Mouse (Mus musculus) cerebellum, postnatal 4 days (tissue): Measurements from ENCODE around the gene Lrrc8d.
A peak's percentile ranks its signal among the peaks of the same experiment; 100 is the strongest.
"Not testable (repeated sequence)": the region's sequence is repeated elsewhere in the genome, so short reads cannot be mapped to it uniquely, and the experiment has no call there.

Experiments used
- DNase-seq, 2 experiments: peaks; one replicate each; pipeline ENCODE4 v3.0.0; 2022; ENCODE audit warnings: low spot score in 2 of 2, mixed read lengths in 1 of 2

The Lrrc8d gene

DNA sequence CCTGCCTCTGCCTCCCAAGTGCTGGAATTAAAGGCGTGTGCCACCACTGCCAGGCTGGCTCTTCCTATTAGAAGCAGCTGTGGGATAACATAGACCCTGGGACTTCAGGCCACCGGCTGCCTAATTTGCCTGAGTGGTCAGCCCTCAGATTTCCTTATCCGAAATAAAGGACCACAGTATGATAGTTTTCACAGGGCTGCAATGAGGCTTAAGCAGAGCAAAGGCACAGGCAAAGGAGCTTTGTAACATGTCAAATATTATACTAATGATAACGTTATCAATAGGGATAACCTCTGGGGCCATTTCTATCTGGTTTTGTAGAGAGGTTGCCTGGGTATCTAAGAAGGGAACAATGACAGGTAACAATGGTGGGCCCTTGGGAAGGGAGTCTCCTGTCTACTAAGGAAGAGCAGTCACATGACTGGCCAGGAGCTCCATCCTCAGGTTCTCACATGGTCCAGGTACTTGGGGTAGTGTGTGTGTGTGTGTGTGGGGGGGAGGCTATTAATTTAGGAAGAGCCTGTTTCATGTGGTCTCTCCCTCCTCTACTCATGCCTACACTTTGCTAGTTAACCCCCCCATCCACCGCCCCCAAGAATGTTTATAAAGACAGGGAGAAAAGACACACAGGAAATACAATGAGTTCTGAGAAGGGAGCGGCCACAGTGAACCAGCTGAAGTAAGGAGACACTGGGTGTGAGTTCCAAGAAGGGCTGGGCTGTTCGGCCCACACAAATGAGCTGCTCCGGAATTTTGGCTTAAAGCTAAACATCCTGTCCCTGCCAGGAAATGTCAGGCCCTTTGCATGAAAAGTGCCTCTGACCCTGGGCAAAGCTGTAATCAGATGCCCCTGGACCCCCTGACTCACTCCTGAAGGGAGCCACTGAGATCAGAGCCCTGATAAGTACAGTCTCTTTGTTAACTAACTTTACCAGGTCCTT is 159.3 kb downstream of the Lrrc8d start:
- no peak for DNase-seq

DNA sequence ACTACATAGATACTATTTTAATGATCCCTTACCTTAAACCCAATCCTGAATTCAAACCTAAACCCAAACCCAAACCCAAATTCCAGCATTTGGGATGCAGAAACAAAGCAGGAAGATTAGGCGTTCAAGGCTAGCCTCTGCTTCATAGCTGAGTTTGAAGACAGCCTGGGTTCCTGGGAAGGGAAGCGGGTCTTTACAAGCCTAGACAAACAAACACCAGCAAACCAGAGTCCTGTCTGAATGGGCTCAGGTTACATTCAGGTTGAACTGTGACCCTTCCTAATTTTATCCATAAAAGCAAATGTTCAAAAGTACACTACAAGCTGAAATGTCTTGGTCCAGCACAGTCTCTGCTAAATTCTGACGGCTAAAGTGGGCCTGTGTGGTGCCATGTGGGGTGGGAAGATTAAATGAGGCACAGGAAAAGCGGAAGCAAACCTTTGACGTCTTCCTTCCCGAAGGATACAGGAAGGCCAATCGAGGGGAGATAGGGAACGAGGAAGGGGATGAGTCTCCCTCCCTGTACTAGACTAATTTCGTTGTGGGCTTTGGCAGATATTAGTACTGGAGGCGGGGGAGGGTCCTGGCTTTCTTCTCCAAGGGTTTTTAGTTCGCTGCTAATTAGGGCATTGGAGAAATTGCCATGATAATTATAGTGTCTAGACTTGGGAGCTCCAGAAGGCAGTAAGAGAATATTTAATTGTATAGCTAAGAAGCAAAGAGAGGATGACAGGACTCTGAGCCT is 160.1 kb downstream of the Lrrc8d start:
- no peak for DNase-seq

DNA sequence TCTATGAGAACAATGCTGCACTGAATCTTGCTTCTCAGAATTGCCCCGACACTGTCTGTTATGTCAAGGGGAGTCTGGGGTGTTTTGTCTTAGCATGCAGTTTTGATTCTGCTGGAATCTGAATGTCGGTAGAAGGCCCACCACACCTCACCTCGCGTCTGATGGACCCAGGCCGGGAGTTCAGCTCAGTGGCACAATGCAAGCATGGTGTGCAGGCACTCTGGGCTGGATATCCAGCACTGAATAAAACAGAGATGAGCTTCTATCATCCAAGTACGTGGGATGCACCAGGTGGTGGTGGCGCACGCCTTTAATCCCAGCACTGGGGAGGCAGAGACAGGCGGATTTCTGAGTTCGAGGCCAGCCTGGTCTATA is 160.7 kb downstream of the Lrrc8d start:
- no peak for DNase-seq

DNA sequence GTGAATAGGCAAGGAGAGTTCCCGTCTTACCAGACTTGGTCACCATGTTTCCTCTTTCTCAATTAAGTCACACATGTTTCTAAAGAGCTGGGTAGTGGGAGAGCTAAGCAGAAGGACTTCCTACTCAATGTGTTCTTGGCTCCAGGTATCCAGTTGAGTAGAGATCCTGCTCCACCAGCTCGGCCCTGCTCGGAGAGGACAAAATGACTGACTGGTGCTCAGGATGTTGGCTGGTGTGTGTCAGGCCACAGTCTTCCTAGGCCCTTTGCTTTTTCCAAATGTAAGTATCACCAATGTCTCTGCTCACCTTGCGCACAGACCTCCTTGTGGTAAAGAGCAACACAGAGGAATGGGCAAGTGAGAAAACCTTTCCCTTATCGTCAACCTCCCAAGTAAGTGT is 161.8 kb downstream of the Lrrc8d start:
- no peak for DNase-seq

DNA sequence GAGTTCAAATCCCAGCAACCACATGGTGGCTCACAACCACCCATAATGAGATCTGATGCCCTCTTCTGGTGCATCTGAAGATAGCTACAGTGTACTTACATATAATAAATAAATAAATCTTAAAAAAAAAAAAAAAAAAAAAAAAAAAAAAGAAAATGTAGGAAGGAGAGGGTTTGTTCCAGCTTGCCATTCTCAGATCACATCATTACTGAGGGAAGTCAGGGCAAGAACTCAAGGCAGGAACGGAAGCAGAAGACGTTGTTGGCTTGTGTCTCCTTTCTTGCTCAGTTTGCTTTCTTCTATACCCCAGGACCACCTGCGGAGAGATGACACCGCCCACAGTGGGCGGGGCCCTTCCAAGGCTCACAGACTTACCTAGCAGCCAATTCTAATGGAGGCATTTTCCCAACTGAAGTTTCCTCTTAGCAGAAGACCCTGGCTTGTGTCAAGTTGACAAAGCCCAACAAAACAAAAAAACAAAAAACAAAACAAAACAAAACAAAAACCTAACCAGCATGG is 165.4 kb downstream of the Lrrc8d start:
- not testable (repeated sequence) for DNase-seq

DNA sequence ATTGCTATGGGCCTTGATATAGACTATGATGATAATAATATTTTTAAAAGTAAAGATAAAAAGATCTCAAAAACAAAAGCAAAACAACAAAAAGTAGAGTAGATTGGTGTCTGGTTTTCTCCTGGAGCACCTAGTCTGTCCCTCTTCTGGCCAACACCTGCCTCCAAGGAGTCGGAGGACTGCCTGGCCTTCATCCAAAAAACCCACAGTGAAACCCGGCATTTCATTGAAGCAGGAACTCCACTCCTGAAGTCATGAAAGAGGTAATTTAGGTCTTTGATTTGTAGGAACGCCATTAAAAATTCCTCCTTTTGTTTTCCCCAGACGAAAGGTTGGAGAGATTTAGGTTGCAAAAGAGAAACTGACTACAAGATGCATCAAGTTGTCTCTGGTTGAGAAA is 167.7 kb downstream of the Lrrc8d start:
- DNase-seq = no peak

DNA sequence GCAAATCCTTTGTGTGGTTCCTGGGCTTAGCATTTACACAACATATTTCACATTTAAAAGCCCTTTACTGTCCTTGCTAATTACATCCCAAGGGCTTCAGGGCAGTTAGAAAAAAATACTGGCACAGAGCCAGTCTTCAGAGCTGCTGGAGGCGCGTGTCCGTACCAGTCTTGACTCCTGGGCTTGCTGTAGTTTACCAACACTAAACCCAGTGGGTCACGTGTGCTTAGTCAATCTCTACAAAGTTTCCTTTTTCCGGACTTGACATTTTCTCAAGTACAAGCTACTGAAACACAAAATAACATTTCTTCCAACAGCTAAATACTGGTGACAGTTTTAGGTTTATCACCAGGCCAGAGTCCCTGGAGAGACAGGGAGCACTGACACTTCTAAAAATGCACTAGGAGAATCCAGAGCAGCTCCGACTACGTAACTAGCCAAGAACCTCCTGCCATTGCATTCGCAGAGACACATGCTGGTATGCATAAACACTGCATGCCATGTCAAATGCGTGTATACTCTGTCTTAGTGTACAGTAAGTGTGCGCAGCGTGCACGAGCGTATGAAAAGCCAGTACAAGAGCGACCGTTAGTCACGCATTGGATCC is 168.2 kb downstream of the Lrrc8d start:
- no peak for DNase-seq

DNA sequence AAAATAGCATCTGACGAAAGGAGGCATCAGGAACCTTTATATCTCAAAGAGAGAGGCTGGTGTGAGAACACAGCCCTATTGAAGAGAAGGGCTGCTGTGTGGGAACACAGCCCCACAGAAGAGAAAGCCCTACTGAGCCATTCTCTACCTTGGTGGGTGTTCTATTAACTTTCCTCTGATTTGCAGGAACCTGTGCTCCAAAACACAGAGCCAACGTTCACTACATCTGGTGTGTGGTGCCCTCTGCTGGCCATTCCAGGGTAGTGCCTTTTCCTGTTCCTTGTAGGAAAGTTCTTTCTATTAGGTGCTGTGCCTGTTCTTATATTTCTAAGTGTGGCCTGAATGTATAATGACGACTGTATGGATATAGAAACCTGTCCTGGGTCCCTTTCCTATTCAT is 168.8 kb downstream of the Lrrc8d start:
- peak; percentile 82 to 85 for DNase-seq

DNA sequence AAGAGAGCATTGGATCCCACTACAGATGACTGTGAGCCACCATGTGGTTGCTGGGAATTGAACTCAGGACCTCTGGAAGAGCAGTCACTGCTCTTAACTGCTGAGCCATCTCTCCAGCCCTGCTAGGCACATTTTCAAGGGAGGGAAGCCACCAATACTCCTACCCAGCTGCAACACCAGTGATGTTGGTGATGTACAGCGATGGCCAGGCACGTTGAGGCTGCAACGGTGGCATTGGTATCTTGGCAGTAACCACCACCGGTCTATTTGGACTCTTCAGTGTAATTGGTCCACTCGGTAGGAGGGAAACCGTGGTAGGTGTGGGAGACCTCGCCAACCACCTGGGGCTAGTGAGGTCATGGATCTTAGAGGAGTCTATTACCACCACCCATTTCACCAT is 170.0 kb downstream of the Lrrc8d start:
- DNase-seq = no peak

DNA sequence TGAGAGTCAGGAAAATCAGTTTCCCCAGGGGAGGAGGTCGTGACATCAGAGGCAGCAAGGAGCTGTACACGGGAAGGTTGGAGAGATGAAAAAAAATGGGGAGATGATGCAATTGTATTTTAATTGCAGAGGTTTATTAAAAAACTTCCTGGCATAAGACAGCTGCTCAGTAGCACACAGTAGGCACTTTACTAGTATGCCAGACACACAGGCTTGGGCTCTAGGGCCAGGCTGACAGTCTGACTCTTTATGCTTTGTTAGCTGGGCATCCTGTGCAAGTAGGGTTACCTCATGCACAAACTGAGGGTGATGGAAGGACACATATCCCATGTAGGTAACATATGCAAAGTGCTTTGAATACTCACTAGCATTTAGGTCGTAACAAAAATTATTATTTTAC is 171.4 kb downstream of the Lrrc8d start:
- DNase-seq = no peak

DNA sequence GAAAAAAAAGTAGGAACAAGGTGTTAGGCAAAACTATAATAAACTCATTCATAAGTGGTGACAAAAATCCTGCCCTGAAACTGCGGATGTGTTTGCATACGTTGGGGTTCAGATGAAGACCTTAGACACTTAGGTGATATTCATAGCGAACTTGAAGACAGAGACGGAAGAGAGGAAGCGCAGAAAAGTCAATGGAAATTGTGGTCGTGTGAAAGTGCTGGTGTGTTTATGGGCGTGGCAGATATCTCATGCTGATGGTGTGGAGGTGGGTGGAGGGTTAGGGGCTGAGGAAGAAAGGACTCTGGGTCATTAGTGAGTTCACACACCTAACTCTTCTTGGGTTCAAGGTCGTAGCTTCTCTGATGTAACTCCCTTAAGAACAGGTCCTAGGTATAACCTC is 172.4 kb downstream of the Lrrc8d start:
- DNase-seq = no peak

DNA sequence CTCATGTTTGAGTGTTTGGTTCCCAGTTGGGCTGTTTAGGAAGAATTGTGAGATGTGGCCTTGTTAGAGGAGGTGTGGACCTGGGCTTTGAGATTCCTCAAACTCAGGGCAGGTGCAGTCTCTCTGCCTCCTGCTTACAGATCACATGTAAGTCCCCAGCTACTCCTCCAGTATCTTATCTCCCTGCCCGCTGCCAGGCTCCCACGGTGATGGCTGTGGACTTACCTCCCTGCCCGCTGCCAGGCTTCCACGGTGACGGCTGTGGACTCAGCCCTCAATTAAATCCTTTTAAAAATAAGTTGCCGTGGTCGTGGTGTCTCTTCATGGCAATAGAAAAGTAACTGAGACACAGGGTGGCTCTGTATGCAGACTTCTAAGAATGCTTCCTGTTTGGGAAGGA is 173.1 kb downstream of the Lrrc8d start:
- no peak for DNase-seq

DNA sequence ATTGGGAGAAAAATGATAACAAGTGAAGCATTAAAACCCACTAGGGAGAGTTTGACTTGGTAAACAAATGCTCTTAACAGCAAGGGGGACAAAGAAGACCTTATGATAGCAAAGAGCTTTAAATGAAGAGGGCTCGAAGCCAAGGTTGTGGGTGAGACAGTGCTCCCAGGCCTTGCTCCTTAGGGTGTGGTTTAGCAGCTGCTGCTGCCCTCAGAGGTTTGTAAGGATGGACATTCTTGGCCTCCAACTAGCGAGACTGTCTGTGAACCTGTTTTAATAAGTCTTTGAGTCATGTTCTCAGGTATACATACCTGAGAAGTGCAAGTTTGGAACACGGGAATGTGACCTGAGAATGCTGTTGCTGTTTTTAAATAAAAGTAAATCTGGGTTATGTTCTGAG is 174.0 kb downstream of the Lrrc8d start:
- no peak for DNase-seq

DNA sequence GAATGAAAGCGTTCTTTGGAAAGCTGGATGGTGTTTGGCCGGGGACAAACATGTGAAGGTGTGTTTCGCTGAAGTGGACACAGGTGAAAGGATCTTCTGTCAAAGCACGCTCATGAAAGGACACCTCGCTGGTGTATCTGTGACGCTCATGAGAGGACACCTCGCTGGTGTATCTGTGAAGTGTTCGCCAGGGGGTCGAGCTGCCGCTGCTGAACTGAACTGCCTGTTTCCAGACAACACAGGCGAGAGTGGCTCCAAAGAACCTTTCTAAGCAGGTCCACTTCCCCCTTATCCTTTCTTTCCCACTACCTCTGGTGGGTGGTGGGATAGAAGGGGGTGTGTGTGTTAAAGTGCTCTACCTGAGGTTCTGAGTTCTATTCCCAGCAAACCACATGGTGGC is 174.7 kb downstream of the Lrrc8d start:
- DNase-seq = no peak

DNA sequence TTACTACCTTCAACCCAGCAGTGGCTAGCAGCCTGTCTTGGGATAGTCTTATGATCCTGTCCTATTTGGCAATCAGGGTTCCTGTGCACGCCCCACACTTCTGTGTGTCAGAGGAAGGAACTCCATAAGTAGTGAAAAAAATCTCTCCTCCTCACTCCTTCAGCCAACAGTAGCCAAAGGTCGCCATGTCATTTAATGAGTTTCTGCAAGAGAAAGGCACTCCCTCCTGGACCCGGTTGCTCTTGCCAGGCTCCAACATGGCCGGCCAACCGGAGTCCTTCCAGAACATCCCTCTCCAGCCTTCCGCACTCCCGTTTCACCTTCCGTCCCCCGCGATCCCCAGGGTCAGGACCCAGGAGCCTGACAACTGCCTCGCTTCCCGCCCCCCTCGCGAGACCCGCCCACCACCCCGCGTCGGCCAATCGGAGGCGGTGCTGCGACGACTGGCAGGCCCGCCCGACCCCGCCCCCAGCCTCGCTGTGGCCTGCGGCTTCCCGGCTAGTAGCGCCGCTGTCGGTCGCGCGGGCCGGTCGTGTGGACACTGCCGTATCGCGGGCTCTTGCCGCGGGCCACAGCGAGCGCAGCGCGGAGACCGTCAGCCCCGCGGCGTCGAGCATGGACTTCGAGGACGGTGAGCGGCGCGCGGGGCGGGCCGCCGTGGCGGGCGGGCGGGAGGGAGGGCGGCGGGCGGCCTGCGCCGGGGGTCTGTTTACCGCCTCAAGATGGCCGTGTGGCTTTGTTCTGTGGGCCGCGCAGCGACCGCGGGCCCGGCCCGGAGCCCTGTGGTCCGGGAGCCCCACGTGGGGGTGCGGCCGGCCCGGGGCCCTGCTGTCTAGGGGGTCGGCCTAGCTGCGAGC is 176.5 kb downstream of the Lrrc8d start, which contains the start of gene Zfp326:
Gene Zfp326 (plus strand): TSS at position 498 of the 857 bp plus-strand sequence.
- peak; percentile 82 to 93 for DNase-seq

DNA sequence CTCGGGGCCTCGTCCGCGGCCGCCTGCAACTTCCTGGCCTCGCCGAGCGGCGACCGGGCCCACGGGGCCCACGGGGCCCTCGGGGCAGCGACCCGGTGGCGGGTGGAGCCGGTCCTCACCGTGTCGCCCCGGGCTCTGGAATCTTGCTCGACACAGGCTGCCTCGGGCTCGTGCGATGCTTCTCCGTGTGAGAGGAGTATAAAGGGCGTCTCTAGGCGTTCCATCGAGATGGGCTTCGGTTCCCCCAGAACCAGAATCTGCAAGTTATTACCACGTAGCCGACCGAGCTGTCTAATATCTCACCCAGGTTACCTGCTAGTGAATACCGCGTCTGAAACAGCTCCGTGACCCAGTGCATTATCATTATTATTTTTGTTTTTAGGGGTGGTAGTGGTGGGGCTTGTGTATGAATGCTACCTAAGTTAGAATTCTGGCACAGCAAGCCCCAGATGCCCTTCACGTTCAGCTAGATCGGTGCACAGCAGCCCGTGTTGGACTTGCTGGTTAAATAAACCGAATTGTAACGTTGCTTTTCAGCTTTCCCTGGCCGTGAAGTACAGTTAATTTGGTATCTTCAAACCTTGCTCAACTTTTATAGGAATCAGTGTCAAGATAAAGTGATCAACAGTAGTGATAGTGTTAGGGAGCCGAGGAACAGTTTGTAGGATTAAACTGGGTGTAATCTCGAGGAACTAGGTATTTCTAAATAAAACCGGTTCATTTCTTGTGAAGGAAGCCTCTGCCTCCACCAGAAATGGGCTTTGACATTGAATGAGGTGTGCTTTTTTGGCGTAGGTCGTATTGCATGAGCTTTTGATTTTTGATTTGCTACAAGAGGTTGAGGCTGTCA is 177.4 kb downstream of the Lrrc8d start:
- peak in 1 of 2 experiments; percentile 33 for DNase-seq
